Mouse (Mus musculus) embryonic facial prominence, embryonic 13.5 days (tissue): ENCODE results near the gene Ube2j1. TPM values are rescaled to one million over a fixed set of nuclear protein-coding genes. Genes with fewer than 3 reads are reported as not detected.

Experiments used
- ATAC-seq: fragments of 200-750 bp; cut with Nextera tagmentation; 2 replicates; pipeline ENCODE4 v1.8.0; 2017; ENCODE audit warnings: low read depth; ENCODE audit not compliant: insufficient number of reproducible peaks, insufficient read depth, low FRiP score, low TSS enrichment
- H3K27ac ChIP-seq: fragments of 300-500 bp; sonication (generic); 2 replicates; pipeline ENCODE4 v1.5.1; 2015; ENCODE audit warnings: moderate library complexity, mild to moderate bottlenecking, inconsistent platforms
- H3K27me3 ChIP-seq: fragments of 300-500 bp; sonication (generic); 2 replicates; pipeline ENCODE4 v1.6.1; 2015; ENCODE audit warnings: mild to moderate bottlenecking, inconsistent platforms
- H3K36me3 ChIP-seq: fragments of 300-500 bp; sonication (generic); 2 replicates; pipeline ENCODE4 v1.6.1; 2015; ENCODE audit warnings: mild to moderate bottlenecking, inconsistent platforms
- H3K4me1 ChIP-seq: fragments of 300-500 bp; sonication (generic); 2 replicates; pipeline ENCODE4 v1.6.1; 2015; ENCODE audit warnings: inconsistent platforms
- H3K4me2 ChIP-seq: fragments of 300-500 bp; sonication (generic); 2 replicates; pipeline ENCODE4 v1.6.1; 2015; ENCODE audit warnings: moderate library complexity, mild to moderate bottlenecking, inconsistent platforms
- H3K4me3 ChIP-seq: fragments of 300-500 bp; sonication (generic); 2 replicates; pipeline ENCODE4 v1.5.1; 2015; ENCODE audit warnings: mild to moderate bottlenecking, inconsistent platforms
- H3K9ac ChIP-seq: fragments of 300-500 bp; sonication (generic); 2 replicates; pipeline ENCODE4 v1.6.1; 2015; ENCODE audit warnings: mild to moderate bottlenecking, inconsistent platforms
- H3K9me3 ChIP-seq: fragments of 300-500 bp; sonication (generic); 2 replicates; pipeline ENCODE4 v1.6.1; 2016; ENCODE audit warnings: inconsistent platforms
- WGBS: fragments of 180-500 bp; shearing (Covaris S2); methylation state at CpG from one replicate; pipeline ENCODE4 v1.1.7; 2015; ENCODE audit warnings: mixed read lengths; 5-methylcytosine and 5-hydroxymethylcytosine counted together
- polyA plus RNA-seq: library from polyadenylated mRNA; unstranded; fragments of >200 nt; fragmentation: Nextera tagmentation; extraction: Ambion mirVana; gene quantifications from 2 replicates; pipeline ENCODE4 v1.2.1, GENCODE M21; 2015

Ube2j1 gene
- polyA plus RNA-seq, 1 experiment from 2014 or later, result 34.1 TPM

DNA sequence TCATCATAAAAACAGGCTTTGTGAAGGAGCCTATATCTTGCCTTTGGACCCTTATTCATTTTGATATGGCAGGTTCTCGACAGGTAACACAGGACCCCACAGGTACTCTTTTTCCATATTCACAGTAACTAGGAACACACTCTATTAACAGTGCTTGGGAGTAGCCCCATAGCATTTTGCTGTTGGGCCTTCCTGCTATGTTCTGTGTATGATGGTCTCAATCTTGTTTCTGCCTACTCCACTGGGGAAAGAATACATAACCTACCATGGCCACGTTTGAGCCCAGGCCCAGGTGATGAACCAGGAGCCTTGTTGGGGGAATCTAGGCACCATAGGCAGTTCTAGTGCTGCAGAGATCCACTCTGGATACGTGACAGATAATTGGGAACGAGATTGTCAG is 43.2 kb downstream of the Ube2j1 start:
- WGBS, result 83% methylated on average over 4 of the region's 4 CpGs
- Histone ChIP-seq H3K27ac (no peak overlapping the region), H3K36me3 (no peaks in the 10 kb centered on the region), H3K4me1 (no peaks in the 10 kb centered on the region), H3K9ac (no peak overlapping the region), H3K4me3 (no peak overlapping the region), H3K27me3 (no peaks in the 10 kb centered on the region), H3K9me3 (no peaks in the 10 kb centered on the region), H3K4me2 (no peak overlapping the region)
- no peak for ATAC-seq

- H3K4me2 ChIP-seq, result no peak overlapping the region
- no peak for ATAC-seq
- H3K27me3 ChIP-seq, result no peaks in the 10 kb centered on the region
- H3K36me3 ChIP-seq, result no peaks in the 10 kb centered on the region
- H3K4me1 ChIP-seq, result no peaks in the 10 kb centered on the region
- WGBS, result 76% methylated on average over 5 of the region's 5 CpGs
- no peaks in the 10 kb centered on the region for H3K9me3 ChIP-seq
- no peak overlapping the region for H3K9ac ChIP-seq
- H3K4me3 ChIP-seq, result no peak overlapping the region
- no peak overlapping the region for H3K27ac ChIP-seq
Observed at GRCm38 (mm10) chr4:33074851-33075250, 43.6 kb downstream of the Ube2j1 start.

DNA sequence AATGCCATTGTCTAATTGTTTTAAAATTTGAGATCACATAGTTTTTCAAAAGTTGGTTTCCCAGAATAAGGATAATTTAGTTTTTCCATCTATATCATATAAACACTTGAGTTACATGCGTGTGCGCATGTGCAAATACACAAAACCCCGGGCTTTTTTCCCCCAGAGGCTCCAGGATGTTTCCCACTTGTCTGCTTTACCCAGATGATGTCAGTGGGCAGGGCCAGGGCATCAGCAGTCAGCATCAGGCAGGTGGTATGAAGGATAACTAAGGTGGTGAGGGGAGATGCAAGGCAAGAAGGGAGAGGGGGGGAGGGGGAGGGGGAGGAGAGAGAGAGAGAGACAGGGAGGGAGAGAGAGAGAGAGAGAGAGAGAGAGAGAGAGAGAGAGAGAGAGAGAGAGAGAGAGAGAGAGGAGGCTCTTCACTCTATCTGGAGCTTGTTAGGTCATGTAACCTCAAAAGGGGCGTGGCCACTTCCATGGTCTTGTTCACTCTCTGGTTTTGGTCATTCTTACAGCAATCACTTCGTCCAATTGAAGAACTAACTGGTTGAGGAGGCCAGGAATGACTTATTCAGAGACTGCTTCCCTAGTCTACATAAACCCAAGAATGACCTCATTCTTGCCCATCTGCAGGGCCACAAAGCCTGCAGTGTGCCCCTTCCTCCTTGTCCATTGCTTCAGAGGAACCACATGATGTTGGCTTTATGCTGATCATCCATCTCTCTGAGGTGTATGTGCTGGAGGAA is 44.7 kb downstream of the Ube2j1 start:
- H3K4me2 ChIP-seq, result no peak overlapping the region
- WGBS, result 79% methylated on average over 5 of the region's 5 CpGs
- ATAC-seq, result no peak
- no peaks in the 10 kb centered on the region for H3K27me3 ChIP-seq
- no peak overlapping the region for H3K4me3 ChIP-seq
- H3K27ac ChIP-seq, result no peak overlapping the region
- no peaks in the 10 kb centered on the region for H3K9me3 ChIP-seq
- no peak overlapping the region for H3K9ac ChIP-seq
- H3K4me1 ChIP-seq, result no peaks in the 10 kb centered on the region
- H3K36me3 ChIP-seq, result no peaks in the 10 kb centered on the region

DNA sequence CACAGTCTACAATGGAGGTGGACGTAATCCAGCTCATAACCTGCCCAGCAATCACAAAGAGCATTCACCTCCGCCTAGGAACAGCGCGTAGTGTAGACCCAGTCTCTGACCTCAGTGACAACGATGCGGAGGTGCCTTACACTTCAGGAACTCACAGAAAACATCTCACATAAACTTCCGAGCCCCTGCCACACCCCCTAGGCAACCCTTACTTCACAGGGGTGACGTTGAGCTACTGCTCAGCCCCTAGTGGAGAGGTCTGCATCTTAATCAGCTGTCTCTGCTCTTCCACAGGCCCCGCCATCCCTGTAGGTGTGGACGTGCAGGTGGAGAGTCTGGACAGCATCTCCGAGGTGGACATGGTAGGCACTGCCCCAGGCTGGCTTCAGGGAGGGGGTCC is 45.9 kb downstream of the Ube2j1 start:
- H3K27me3 ChIP-seq, result no peaks in the 10 kb centered on the region
- ATAC-seq, result no peak
- H3K9me3 ChIP-seq, result no peaks in the 10 kb centered on the region
- H3K9ac ChIP-seq, result no peak overlapping the region
- 79% methylated on average over 11 of the region's 11 CpGs for WGBS
- no peak overlapping the region for H3K4me2 ChIP-seq
- H3K4me3 ChIP-seq, result no peak overlapping the region
- no peaks in the 10 kb centered on the region for H3K36me3 ChIP-seq
- H3K4me1 ChIP-seq, result no peaks in the 10 kb centered on the region
- H3K27ac ChIP-seq, result no peak overlapping the region

DNA sequence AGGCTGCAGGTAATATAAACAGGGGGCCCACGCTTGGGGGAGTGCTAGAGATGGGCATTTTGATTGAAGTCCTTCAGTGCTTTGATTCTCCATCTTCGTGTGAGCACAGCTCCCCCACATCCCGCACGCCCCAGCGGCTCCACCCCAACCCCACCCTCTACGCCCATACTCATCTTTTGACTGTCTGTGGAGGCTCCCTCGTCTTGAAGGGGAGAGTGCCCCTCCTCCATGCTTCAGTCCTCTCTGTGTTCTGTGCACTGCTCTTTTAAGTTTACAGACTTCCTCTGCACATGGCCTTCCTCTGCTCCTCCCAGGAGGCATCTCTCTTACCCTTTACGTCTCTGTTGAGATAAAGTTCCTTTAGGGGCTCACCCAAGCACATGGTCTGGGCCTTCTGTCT is 46.5 kb downstream of the Ube2j1 start:
- no peak overlapping the region for H3K4me3 ChIP-seq
- WGBS, result 65% methylated on average over 8 of the region's 8 CpGs

GRCm38 (mm10) chr4:33078492-33078891 is 47.3 kb downstream of the Ube2j1 start:
- H3K27me3 ChIP-seq, result no peaks in the 10 kb centered on the region
- H3K4me3 ChIP-seq, result no peak overlapping the region
- no peak overlapping the region for H3K9ac ChIP-seq
- 93% methylated on average over 3 of the region's 3 CpGs for WGBS
- H3K36me3 ChIP-seq, result no peaks in the 10 kb centered on the region
- no peak overlapping the region for H3K4me2 ChIP-seq
- H3K4me1 ChIP-seq, result no peaks in the 10 kb centered on the region
- no peak for ATAC-seq
- H3K9me3 ChIP-seq, result no peaks in the 10 kb centered on the region
- H3K27ac ChIP-seq, result no peak overlapping the region

More for the DNA sequence above, 46.5 kb downstream of the Ube2j1 start:
- no peaks in the 10 kb centered on the region for H3K4me1 ChIP-seq
- no peaks in the 10 kb centered on the region for H3K27me3 ChIP-seq
- no peaks in the 10 kb centered on the region for H3K9me3 ChIP-seq
- no peak for ATAC-seq
- H3K27ac ChIP-seq, result no peak overlapping the region
- H3K9ac ChIP-seq, result no peak overlapping the region
- no peaks in the 10 kb centered on the region for H3K36me3 ChIP-seq
- no peak overlapping the region for H3K4me2 ChIP-seq

DNA sequence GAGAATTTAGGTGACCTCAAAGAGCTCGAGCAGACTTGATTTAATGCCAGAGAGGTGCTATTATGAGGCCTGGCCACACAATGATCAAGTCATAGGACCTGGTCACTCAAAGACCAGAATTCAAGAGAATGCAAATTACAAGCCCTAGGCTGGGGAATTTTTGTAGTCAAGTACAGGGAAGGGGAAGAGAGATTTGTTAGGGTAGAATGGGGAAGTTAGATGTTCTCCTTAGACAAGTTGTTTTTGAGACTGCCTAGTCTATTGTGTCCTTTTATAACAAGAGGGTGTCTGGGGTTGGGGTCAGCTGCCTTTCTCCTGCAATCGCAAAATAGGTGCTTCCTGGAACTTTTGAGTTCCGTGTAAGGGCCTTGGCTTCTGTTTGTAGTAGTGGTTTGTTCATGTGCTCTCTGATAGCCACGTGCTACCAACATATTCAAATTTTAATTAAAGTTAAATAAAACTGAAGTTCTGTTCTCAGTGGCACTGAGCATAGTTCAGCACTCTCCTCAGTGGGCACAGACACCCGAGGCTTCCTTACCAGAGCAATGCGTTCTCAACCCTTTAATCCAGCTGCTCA is 68.0 kb downstream of the Ube2j1 start:
- H3K36me3 ChIP-seq, result no peaks in the 10 kb centered on the region
- H3K9me3 ChIP-seq, result no peaks in the 10 kb centered on the region
- H3K4me2 ChIP-seq, result no peak overlapping the region
- no peaks in the 10 kb centered on the region for H3K27me3 ChIP-seq
- ATAC-seq, result no peak
- H3K27ac ChIP-seq, result no peak overlapping the region
- no peak overlapping the region for H3K9ac ChIP-seq
- H3K4me1 ChIP-seq, result no peaks in the 10 kb centered on the region
- WGBS, result 83% methylated on average over 6 of the region's 6 CpGs
- no peak overlapping the region for H3K4me3 ChIP-seq

Other genes starting within 250 kb of the Ube2j1 start
- 136 and 140 TPM in 2 replicates for gene Lyrm2, start 231.2 kb upstream of the Ube2j1 start, polyA plus RNA-seq
- gene Ankrd6, start 80.6 kb upstream of the Ube2j1 start, polyA plus RNA-seq, result 12.1 and 14.6 TPM in 2 replicates
- 8.2 and 9.9 TPM in 2 replicates for gene Rragd, start 48.4 kb upstream of the Ube2j1 start, polyA plus RNA-seq
- gene Gabrr2, start 31.6 kb downstream of the Ube2j1 start, polyA plus RNA-seq, result 0.32 and 0.33 TPM in 2 replicates
- 0.18 TPM in 1 of 2 replicates, not detected in the other for gene Gabrr1, start 101.1 kb downstream of the Ube2j1 start, polyA plus RNA-seq
- gene Pm20d2, start 158.3 kb downstream of the Ube2j1 start, polyA plus RNA-seq, result 1.5 and 2.4 TPM in 2 replicates
- gene Srsf12, start 177.6 kb downstream of the Ube2j1 start, polyA plus RNA-seq, result 18.8 and 20.6 TPM in 2 replicates